Mouse (Mus musculus) c-Kit-positive CD71-positive TER-119-positive erythroid progenitor cells, embryonic 14.5 days (primary cell): ENCODE results near the gene Sirt3.
A peak's percentile ranks its signal among the peaks of the same experiment; 100 is the strongest.

ENCODE experiments used
- DNase-seq: peaks from one replicate; pipeline ENCODE4 v3.0.0-alpha.2; 2013; ENCODE audit warnings: low spot score

Sirt3 gene

GRCm38 (mm10) chr7:140881696-140882468, at the start of gene Sirt3, which contains the start of gene Psmd13:
Sirt3 (minus strand) TSS chr7:140882309.
Psmd13 (plus strand) TSS chr7:140881968.
- peak; percentile 92 for DNase-seq

GRCm38 (mm10) chr7:140927181-140927580, 45.1 kb upstream of the Sirt3 start:
- DNase-seq, result no peak

DNA sequence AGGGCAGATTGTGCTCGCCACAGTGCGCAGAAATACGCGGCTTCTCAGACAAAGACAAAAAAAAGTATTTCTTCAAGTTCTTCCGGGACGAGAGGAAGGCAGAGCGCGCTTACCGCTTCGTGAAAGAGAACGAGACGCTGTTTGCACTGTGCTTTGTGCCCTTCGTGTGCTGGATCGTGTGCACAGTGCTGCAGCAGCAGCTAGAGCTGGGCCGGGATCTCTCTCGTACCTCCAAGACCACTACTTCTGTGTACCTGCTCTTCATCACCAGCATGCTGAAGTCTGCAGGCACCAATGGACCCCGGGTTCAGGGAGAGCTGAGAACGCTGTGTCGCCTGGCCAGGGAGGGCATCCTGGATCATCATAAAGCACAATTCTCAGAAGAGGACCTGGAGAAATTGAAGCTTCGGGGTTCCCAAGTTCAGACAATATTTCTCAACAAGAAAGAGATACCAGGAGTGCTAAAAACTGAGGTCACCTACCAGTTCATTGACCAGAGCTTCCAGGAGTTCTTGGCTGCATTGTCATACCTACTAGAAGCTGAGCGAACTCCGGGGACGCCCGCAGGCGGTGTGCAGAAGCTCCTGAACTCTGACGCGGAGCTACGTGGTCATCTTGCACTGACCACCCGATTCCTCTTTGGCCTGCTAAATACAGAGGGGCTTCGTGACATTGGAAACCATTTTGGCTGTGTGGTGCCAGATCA, 41.1 kb upstream of the Sirt3 start:
- no peak for DNase-seq

DNA sequence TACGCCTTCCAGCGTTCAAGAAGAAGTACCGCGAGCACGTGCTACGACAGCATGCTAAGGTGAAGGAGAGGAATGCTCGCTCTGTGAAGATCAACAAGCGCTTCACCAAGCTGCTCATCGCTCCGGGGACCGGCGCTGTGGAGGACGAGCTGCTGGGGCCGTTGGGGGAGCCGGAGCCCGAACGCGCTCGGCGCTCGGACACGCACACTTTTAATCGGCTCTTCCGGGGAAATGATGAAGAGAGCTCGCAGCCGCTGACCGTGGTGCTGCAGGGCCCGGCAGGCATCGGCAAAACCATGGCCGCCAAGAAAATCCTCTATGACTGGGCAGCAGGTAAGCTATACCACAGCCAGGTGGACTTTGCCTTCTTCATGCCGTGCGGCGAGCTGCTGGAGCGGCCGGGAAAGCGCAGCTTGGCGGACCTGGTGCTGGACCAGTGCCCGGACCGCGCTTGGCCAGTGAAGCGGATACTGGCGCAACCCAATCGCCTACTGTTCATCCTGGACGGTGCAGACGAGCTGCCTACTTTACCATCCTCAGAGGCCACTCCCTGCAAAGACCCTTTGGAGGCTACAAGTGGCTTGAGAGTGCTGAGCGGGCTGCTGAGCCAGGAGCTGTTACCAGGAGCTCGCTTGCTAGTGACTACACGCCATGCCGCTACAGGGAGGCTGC, 40.4 kb upstream of the Sirt3 start:
- DNase-seq, result no peak

DNA sequence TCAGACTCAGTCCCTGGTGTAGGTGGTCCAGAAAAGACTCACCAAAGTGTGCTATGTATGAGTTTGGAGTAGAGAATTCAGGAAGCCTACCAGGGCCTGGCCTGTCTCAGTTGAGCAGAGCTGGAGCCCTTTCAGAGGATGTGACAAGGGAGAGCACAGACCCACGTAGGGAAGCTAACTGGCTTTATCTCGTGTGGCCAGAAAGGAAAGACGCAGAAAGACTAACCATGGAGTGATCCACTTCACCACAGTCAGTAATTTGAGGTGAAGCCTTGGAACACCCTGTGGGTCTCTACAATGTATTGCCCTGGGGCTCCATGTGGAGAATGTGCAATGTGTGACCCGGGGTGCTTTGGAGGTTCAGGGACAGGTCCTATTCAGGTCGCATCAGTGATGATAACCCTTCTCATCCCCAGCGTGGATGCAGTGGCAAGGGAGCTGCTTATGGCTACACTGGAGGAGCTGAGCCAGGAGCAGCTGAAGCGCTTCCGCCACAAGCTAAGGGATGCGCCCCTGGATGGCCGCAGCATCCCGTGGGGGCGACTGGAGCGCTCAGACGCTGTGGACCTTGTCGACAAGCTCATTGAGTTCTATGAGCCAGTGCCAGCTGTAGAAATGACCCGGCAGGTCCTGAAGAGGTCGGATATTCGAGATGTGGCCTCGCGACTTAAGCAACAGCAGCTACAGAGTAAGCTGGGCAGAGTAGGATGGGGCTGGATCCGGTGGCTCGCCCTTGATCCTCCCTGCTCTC, 39.3 kb upstream of the Sirt3 start:
- DNase-seq, result no peak

DNA sequence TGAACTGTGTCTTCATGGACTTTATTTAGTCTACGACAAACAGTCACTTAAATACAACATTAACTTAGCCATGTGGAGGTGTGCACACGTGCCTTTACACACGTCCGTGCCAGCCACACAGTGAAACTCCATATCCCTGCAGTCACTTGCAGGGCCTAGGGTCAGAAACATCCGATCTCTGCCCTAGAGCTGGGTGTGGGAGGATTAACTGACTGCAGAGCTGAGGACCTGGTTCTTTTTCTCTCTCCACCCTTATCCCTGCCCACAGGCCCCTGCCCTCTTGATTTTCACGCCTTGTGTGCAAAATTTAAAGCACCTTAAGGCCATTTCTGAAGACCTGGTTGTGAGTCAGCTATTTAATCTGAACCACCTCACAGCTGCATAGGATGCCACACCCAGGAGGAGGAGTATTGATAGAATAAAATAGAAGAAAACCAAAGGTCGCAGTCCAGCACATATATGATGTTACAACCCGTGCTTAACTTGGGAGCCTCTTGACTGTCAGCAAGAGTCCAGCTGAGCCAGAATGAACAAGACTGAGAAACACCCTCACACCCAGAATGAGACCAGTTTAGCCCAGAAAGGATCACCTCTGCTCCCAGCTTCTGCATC, 38.4 kb upstream of the Sirt3 start, which contains the start of gene Nlrp6:
TSS of gene Nlrp6 (plus strand) at position 485 of the 612 bp plus-strand sequence.
- DNase-seq, result no peak

DNA sequence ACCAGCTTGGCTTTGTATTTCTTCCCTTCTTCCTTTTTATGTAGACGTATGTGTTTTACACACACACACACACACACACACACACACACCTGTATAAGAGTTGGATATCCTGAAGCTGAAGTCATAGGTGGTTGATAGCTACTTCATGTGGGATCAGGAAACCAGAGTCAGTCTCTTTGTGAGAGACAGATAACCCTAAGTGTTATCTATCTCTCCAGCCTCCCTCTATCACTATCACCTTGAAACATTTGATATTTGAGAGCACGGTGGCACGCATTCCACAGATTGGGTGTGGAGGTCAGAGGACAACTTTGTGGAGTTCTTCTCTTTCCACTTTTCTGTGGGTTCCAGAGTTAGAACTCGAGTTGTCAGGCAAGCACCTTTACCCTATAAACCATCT, 37.8 kb upstream of the Sirt3 start:
- DNase-seq, result no peak

DNA sequence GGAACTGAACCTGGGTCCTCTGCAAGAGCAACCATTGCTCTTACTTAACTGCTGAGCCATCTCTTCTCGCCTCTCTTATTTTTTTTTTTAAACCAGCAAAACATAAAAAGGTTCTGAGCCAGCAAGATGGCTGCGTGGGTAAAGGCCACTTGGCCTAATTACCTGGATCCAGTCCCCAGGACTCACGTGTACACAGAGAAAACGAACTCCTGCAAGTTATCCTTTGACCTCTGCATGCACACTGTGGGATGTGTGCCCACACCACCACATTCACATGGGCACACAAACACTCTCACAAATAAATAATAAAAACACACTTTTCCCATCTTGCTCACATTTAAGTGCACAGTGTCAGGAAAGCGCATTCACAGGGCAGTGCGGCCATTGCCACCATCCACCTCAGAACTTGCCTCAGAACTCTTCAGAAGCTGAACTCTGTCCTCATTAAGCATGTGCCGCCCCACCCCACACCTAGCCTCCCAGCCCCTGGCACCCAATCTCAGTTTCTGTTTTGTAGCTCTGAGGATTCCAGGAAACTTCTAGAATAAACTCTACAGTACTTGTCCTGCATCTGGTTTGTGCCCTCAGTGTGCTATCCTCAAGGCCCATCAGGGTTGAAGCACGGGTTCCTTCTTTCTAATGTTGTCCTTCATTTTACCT, 32.1 kb upstream of the Sirt3 start:
- DNase-seq, result no peak

DNA sequence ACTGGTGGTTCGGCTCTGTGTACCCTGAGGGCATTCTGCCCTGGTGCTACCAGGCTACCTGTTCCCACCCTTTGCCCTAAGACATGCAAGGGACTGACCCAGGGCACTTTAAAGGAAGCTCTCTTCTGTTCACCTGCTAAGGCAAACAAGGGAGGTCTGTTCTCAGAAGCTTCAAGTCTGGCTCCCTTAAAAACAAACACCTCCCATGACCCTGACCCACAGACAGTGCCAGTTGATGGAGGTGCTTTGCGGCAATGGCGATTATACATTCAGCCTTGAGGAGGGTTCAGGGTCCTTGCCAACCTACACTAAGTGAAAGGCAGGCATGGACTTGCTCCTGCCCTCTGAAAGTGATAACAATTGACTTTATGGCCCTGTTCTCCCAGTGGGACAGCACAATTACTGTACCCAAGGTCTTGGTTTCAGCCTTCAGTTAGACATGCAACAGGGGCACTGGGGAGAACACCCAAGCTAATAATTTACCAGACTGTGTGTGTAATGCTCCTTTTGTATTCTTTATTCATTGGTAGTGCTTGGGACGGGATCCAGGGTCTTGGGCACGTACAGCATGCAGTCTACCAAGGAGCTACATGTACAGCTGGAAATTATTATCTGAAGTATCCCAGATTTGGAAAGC, 30.9 kb upstream of the Sirt3 start:
- no peak for DNase-seq

- DNase-seq, result no peak
These were observed 30.2 kb upstream of the Sirt3 start for GRCm38 (mm10) chr7:140912293-140912692.

- DNase-seq, result peak; percentile 60
These were observed 26.6 kb upstream of the Sirt3 start for GRCm38 (mm10) chr7:140908634-140909107.

DNA sequence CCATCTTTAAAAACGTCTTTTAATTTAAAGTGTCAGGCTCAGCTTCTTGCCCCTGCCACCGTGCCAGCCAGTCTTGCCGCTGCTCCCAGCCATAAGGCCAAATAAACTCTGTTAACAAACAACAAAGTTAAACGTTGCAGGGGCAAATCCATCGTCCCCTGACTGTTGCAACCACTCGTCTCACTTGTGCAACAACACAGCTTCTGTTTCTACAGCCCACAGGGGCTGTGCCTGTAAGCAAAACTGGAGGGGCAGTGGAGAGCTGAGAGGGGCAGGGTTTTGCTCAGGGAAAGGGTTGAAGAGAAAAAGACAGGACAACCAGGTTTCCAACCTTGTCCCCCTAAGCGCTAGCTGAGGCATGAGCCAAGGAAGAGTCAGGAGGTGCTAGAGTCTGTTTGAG, 26.1 kb upstream of the Sirt3 start:
- DNase-seq, result no peak

DNA sequence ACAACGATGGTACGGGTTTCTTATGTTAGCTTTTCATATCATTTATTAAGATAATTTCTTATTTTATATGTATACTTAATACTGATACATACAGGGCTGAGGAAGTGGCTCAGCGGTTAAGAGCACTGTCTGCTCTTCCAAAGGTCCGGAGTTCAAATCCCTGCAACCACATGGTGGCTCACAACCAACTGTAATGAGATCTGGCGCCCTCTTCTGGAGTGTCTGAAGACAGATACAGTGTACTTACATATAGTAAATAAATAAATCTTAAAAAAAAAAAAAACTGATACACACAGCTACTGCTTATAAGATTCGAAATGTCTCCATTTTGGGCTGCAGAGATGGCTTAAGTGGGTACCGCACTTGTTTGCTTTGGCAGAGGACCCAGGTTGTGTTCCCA, 25.6 kb upstream of the Sirt3 start:
- no peak for DNase-seq

DNA sequence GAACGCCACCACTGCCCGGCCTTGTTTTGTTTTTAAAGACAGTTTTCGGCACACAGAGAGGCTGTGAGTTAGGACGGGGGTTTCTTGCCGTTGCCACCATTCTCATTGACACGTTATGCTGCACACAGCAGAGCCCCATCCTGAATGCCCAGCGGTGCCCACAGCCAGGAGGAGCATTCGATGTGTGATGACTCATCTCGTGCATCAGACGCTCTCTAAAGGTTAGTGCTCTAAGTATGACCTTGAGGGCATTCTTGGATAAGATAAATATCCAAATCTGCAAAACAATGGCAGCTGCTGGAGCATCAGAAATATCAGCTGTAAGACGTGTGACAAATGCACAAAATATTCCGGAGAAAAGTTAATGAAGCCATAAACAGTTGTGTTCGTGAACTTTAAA, 25.0 kb upstream of the Sirt3 start:
- no peak for DNase-seq

DNA sequence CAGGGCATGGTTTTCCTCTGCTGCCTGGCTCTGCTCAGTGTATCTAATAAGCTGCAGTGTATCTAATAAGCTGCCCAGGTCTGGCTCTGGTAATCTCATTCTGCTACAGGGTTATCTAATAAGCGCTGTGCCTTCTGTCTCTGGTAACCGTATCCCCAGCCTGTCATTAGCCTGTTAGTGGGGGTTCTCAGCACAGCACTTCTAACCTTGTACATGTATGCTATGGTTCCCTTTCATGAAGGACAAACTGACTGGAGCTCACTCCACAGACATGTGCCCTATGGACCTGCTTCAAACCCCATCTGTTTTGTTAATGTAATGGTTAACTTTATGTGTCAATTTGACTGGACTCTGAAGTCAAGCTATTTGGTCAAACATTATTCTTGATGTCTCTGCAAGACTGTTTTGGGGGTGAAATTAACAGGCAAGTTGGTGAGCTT, 23.6 kb upstream of the Sirt3 start:
- DNase-seq, result no peak

DNA sequence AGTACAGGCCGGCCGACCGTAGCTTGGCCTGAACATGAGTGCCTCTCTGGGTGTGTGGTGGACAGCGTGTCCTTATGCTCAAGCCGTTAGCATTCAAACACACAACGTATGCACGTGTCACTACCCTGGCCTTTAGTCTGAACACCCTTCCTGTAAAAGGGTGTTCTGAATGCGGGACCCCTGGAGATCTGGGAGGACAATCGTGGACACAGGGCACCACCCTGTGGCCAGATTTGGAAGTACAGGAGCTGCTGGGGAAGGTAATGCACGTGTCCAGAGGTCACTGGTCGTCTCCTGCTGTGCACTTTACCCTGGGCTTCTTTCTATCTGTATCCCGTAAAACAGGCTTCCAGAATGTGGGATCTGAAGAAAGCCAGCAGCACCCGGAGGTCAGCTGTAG, 21.1 kb upstream of the Sirt3 start:
- peak; percentile 60 for DNase-seq

DNA sequence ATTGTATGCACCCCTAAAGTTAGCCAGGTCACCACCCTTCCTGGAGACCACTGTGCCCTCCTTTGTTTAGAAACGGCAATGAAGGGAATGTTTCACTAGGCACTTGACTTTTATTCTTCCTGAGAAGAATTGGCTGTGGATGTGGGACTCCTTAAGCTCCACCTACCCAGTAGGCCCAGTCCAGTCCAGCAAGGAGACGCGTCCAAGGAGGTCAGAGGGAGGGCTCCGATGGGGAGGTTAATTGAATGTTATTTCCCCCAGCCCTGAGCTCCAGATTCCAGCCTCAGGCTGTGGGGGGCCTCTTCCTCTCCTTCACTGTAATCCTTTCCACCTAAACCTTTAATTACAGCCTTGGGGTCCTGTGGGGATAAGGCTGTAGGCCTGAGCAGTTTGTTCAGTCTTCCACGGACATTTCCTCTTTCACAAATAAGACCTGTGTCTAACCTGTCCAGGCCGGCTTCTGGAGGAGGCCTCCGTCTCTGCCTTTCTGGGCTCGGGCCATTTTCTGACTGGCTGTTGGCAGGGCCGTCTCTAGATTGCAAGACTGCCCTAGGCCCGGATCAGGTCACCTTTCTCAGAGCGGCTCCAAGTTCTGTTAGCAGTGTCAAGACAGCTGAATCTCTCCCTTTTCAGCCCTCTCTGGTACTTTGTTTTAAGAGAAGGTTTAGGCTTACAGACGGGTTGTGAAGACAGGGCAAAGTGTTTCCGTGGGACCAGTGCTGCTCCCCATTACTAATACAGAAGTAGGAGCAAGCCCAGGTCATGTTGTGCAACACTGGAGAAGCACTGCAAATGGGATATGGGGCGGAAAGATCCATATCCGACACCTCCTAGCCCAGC, 20.1 kb upstream of the Sirt3 start:
- DNase-seq, result no peak

DNA sequence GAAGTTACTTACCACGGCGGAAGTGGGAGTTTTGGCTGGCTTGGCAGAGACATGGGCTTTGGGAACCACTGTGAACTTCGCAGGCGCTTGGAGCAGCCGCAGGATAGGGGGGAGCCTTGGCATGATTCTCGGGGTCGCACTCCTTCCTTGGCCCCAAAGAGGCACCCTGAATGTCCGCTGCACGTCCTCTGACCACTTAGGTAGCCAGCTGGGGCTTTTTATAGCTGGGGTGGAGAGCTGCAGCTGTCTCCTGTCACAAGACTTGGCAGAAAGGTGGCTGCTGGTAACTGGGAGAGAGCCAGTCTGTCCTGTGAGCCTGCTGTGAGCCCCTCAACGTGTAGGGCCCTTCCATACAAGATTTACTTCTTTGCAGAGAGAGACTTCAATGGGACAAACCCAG, 18.1 kb upstream of the Sirt3 start, which contains the start of gene Cox8b:
TSS of gene Cox8b (minus strand) at position 227 of the 400 bp plus-strand sequence.
- DNase-seq, result no peak

DNA sequence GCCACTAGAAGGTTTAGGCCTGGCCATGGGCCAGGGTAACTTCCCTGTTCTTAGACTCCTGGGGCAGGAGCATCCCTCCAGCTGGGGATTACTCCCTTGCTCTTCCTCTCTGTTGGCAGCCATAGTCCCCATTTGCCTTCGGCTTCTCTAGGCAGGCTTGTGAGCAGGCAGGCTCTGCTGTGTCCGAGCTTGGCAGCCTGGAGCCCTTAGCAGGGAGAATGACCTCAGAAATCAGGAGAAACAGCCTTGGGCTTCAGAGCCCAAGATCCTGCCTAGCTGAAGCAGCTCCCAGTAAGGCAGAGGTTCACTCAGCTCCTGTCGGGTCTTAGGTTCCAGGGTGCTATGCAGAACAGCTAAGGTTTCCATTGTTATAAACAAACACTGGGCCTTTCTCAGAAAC, 17.0 kb upstream of the Sirt3 start:
- no peak for DNase-seq
